Mouse (Mus musculus): ENCODE data around the gene Iqgap1. TPM values are rescaled to one million over a fixed set of nuclear protein-coding genes. Genes with fewer than 3 reads are reported as not detected.

Gene Iqgap1
- total RNA-seq (2021) (10 to 100 TPM; 33.5 to 35.8 TPM), polyA plus RNA-seq (2012; rRNA removed) (34.8 and 47.5 TPM in 2 replicates)
- long read RNA-seq, full-length matches to known transcripts, result 11 of 17 reads
- long read RNA-seq, partial matches to known transcripts, result 4 of 17 reads
- long read RNA-seq, other reads (novel, unspliced or antisense), result 2 of 17 reads

DNA sequence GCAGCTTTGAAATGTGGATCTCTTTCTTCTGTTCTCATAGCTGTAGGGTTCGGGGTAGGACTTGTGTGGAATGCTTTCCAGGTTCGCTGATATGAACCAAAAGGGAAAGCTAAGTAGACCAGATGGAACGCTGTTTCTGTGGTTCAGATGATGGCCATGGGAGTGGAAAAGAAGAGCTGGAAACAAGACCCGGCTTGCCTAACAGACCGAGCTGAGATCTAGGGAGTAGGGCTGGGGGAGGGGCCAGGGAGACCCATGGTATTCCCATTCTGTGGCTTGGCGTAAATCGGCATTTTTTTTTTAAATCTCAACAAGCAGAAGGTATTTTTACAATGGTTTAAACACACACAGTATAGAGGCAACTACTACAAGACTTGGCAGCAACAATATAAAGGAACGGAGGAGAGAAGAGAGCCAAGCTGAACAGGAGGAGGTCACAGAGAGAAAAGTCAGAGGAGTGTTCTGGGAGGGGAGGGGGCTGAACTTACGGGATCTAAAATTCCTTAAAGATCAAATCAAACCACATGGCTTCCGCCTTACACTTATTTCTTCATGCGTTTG lies at the start of gene Iqgap1:
TSS of gene Iqgap1 (minus strand) at position 132 of the 561 bp plus-strand sequence.
- no peak within 1 kb of the TSS for H3K4me3 ChIP-seq
- intact Hi-C loops (cut with DNase I), result no loop called here
- H3K4me1 ChIP-seq (ENCODE audit: control insufficient read depth, insufficient read depth, low read length), result peaks cover 5% of the 10 kb centered on the region
- H3K27ac ChIP-seq, result no peak within 1 kb of the TSS
- H3K9ac ChIP-seq (ENCODE audit: low read depth, low read length), result no peak within 1 kb of the TSS
- no peaks in the 10 kb centered on the region; the same call in 1 of the 2 replicates for H3K36me3 ChIP-seq (ENCODE audit: control insufficient read depth, insufficient read depth, low read length)
- DNase-seq, result no peak
- TF ChIP-seq EP300 (IDR thresholded peaks at IDR 0.05; ENCODE audit: insufficient read depth, low read depth, low read length), result no peak
- TF ChIP-seq POLR2A (IDR thresholded peaks at IDR 0.05; ENCODE audit: insufficient read depth, low read depth, low read length), result no peak
- TF ChIP-seq CTCF (IDR thresholded peaks at IDR 0.05), result no peak
- WGBS, result 68% methylated on average over 11 of the region's 11 CpGs
- H3K27me3 ChIP-seq (ENCODE audit: control insufficient read depth, insufficient read depth, low read length), result no peaks in the 10 kb centered on the region
- H3K79me2 ChIP-seq (replicated peaks; ENCODE audit: control insufficient read depth, insufficient read depth, low read length), result no peaks in the 10 kb centered on the region

DNA sequence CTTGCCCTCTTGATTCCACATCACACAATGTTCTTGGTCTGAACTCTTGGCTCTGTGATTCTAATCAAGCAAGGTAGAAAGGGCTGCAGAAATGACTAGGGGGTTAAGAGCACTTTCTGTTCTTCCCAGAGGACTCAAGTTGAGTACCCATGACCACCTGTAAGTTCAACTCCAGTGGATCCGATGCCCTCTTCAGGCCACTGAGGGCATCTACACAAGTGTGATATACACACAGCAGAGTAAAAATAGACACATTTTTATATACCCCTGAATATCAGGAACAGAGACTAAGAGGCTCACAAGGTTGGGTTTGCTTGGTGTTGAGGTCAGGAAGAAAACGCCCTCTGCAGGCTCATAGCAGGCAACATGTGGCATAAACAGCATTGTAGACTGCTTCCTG lies 47.9 kb upstream of the Iqgap1 start:
- 99% methylated on average over 2 of the region's 2 CpGs for WGBS
- Histone ChIP-seq H3K27ac (no peak overlapping the region), H3K27me3 (ENCODE audit: control insufficient read depth, insufficient read depth, low read length) (no peaks in the 10 kb centered on the region), H3K4me3 (no peak overlapping the region), H3K4me1 (ENCODE audit: control insufficient read depth, insufficient read depth, low read length) (no peaks in the 10 kb centered on the region), H3K36me3 (ENCODE audit: control insufficient read depth, insufficient read depth, low read length) (no peaks in the 10 kb centered on the region), H3K9ac (ENCODE audit: low read depth, low read length) (no peak overlapping the region), H3K79me2 (replicated peaks; ENCODE audit: control insufficient read depth, insufficient read depth, low read length) (no peaks in the 10 kb centered on the region)
- intact Hi-C loops (cut with DNase I), result no loop called here
- no peak for DNase-seq
- TF ChIP-seq POLR2A (IDR thresholded peaks at IDR 0.05; ENCODE audit: insufficient read depth, low read depth, low read length) (no peak), CTCF (IDR thresholded peaks at IDR 0.05) (0 out of 2 replicates have a peak, but pooled peaks have one; percentile 9), EP300 (IDR thresholded peaks at IDR 0.05; ENCODE audit: insufficient read depth, low read depth, low read length) (no peak)

DNA sequence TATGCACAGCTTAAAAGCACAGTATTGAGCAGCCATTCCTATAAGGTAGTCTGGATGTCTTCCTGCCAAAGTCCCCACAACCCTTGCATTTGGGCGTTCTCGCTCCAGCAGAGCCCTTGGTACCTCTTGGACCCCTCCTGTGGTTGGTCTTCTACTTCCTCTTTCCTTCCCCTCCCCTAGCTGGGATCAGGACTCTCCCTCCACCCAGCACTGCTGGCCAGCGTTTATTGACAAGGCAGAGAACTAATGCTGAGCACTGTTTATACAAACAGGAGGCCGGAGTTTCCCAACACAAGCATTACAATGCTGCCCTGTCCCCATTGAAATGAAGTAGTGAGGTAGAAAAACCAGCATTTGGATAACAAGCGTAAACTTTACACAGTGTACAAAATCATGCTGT lies 47.3 kb upstream of the Iqgap1 start:
- TF ChIP-seq EP300 (IDR thresholded peaks at IDR 0.05; ENCODE audit: insufficient read depth, low read depth, low read length) (no peak), POLR2A (IDR thresholded peaks at IDR 0.05; ENCODE audit: insufficient read depth, low read depth, low read length) (no peak), CTCF (IDR thresholded peaks at IDR 0.05) (no peak)
- no peaks in the 10 kb centered on the region for H3K79me2 ChIP-seq (replicated peaks; ENCODE audit: control insufficient read depth, insufficient read depth, low read length)
- intact Hi-C loops (cut with DNase I), result no loop called here
- no peak overlapping the region for H3K9ac ChIP-seq (ENCODE audit: low read depth, low read length)
- 88% methylated on average over 5 of the region's 5 CpGs for WGBS
- no peak overlapping the region for H3K4me3 ChIP-seq
- H3K27me3 ChIP-seq (ENCODE audit: control insufficient read depth, insufficient read depth, low read length), result no peaks in the 10 kb centered on the region
- H3K4me1 ChIP-seq (ENCODE audit: control insufficient read depth, insufficient read depth, low read length), result no peaks in the 10 kb centered on the region
- no peak overlapping the region for H3K27ac ChIP-seq
- no peaks in the 10 kb centered on the region; the same call in 1 of the 2 replicates for H3K36me3 ChIP-seq (ENCODE audit: control insufficient read depth, insufficient read depth, low read length)
- DNase-seq, result no peak

DNA sequence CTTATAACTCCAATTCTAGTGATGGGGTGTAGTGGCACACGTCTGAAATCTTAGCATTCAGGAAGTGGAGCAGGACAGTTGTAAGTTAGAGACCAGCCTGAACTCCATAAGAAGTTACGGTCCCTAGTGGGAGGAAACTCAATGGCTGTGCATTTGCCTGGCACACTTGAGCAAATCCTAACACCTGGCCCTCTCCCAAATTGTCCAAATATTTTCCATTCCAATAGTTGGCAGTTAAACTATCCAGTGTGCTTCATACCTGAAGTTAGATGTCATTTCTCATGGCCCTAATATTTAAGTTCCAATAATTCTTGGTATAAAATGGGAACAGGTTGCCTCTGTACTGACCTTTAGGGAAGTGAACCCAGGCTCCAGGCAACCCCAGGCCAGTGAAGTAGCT lies 42.9 kb upstream of the Iqgap1 start:
- H3K27me3 ChIP-seq (ENCODE audit: control insufficient read depth, insufficient read depth, low read length), result no peaks in the 10 kb centered on the region
- no peak overlapping the region for H3K27ac ChIP-seq
- no peak overlapping the region for H3K9ac ChIP-seq (ENCODE audit: low read depth, low read length)
- 63% methylated on average over 2 of the region's 2 CpGs for WGBS
- H3K36me3 ChIP-seq (ENCODE audit: control insufficient read depth, insufficient read depth, low read length), result peaks cover 2% of the 10 kb centered on the region; the same call in 1 of the 2 replicates
- TF ChIP-seq EP300 (IDR thresholded peaks at IDR 0.05; ENCODE audit: insufficient read depth, low read depth, low read length) (no peak), POLR2A (IDR thresholded peaks at IDR 0.05; ENCODE audit: insufficient read depth, low read depth, low read length) (no peak), CTCF (IDR thresholded peaks at IDR 0.05) (no peak)
- no peaks in the 10 kb centered on the region for H3K79me2 ChIP-seq (replicated peaks; ENCODE audit: control insufficient read depth, insufficient read depth, low read length)
- intact Hi-C loops (cut with DNase I), result no loop called here
- no peak for DNase-seq
- H3K4me1 ChIP-seq (ENCODE audit: control insufficient read depth, insufficient read depth, low read length), result peaks cover 7% of the 10 kb centered on the region
- H3K4me3 ChIP-seq, result no peak overlapping the region

DNA sequence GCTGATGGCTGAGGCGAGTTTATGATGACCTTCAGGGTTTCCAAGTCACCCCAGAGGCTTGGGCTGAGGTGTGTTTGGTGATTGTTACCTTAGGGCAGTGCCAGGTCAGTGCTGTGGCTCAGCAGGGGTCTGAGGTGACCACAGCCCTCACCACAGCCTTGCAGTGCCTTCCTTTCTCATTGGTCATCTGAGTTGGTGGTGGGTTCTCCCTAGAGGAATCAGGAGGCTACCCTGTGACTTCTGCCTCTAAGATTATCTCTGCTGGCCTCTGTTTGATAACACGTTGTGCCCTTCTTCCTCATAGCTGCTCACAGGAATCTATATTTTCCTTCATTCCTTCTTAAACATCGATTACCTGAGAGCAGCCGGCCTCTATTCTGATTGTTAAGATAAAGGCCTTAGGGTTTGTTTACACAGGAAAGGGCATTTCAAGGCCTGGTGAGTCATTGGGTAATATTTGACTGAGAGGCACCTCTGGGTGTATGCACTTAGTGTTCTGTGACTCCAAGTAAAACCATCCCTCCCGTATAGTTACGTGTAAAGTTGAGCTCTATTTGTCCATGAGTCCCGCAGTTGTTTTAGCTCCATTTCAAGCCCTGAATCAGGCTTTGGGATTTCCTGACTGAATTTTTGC lies 40.9 kb upstream of the Iqgap1 start:
- no peak for TF ChIP-seq POLR2A (IDR thresholded peaks at IDR 0.05; ENCODE audit: insufficient read depth, low read depth, low read length)
- TF ChIP-seq EP300 (IDR thresholded peaks at IDR 0.05; ENCODE audit: insufficient read depth, low read depth, low read length), result no peak
- TF ChIP-seq CTCF (IDR thresholded peaks at IDR 0.05), result no peak
- intact Hi-C loops (cut with DNase I), result no loop called here
- H3K4me3 ChIP-seq, result no peak overlapping the region
- H3K4me1 ChIP-seq (ENCODE audit: control insufficient read depth, insufficient read depth, low read length), result peaks cover 11% of the 10 kb centered on the region
- no peak overlapping the region for H3K9ac ChIP-seq (ENCODE audit: low read depth, low read length)
- WGBS, result 65% methylated on average over 7 of the region's 7 CpGs
- peaks cover 2% of the 10 kb centered on the region; the same call in 1 of the 2 replicates for H3K36me3 ChIP-seq (ENCODE audit: control insufficient read depth, insufficient read depth, low read length)
- no peak for DNase-seq
- no peak overlapping the region for H3K27ac ChIP-seq
- no peaks in the 10 kb centered on the region for H3K79me2 ChIP-seq (replicated peaks; ENCODE audit: control insufficient read depth, insufficient read depth, low read length)
- no peaks in the 10 kb centered on the region for H3K27me3 ChIP-seq (ENCODE audit: control insufficient read depth, insufficient read depth, low read length)

DNA sequence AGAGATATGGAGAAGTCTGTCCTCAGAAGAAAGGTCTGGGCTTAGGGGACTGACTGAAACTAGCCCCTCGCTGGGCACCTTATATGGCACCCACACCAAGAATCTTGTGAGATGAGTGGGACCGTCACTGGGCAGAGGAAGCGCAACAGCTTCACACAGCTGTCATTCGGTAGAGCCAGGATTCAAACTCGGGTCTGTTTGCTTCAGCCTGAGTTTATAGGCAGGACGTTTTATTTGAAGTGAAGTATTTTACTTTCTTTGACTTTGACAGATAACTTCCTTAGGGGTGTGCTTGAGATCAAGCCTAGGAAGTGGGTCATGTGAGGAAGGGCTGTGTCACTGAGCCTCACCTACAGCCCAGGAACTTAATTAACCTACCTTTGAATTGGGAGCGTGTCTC lies 39.7 kb upstream of the Iqgap1 start:
- DNase-seq, result no peak
- peaks cover 12% of the 10 kb centered on the region for H3K4me1 ChIP-seq (ENCODE audit: control insufficient read depth, insufficient read depth, low read length)
- H3K79me2 ChIP-seq (replicated peaks; ENCODE audit: control insufficient read depth, insufficient read depth, low read length), result 0 out of 2 replicates have a peak, but pooled peaks cover 1% of the 10 kb centered on the region

More for the DNA sequence above, 39.7 kb upstream of the Iqgap1 start:
- peak overlapping the region; percentile 28; the same call in 1 of the 2 replicates for H3K27ac ChIP-seq
- H3K9ac ChIP-seq (ENCODE audit: low read depth, low read length), result no peak overlapping the region
- intact Hi-C loops (cut with DNase I), result no loop called here
- H3K4me3 ChIP-seq, result no peak overlapping the region
- H3K27me3 ChIP-seq (ENCODE audit: control insufficient read depth, insufficient read depth, low read length), result no peaks in the 10 kb centered on the region
- H3K36me3 ChIP-seq (ENCODE audit: control insufficient read depth, insufficient read depth, low read length), result peaks cover 2% of the 10 kb centered on the region; the same call in 1 of the 2 replicates
- WGBS, result 76% methylated on average over 7 of the region's 7 CpGs
- no peak for TF ChIP-seq POLR2A (IDR thresholded peaks at IDR 0.05; ENCODE audit: insufficient read depth, low read depth, low read length)
- TF ChIP-seq EP300 (IDR thresholded peaks at IDR 0.05; ENCODE audit: insufficient read depth, low read depth, low read length), result no peak
- TF ChIP-seq CTCF (IDR thresholded peaks at IDR 0.05), result no peak
